Mouse (Mus musculus) midbrain, embryonic 14.5 days (tissue): Measurements from ENCODE around the gene Rfx1. TPM values are rescaled to one million over a fixed set of nuclear protein-coding genes. Genes with fewer than 3 reads are reported as not detected.

Experiments used
- ATAC-seq: fragments of 200-750 bp; cut with Nextera tagmentation; 2 replicates; pipeline ENCODE4 v1.8.0; 2017; ENCODE audit warnings: moderate number of reproducible peaks, moderate library complexity; ENCODE audit not compliant: low FRiP score, low TSS enrichment
- DNase-seq: peaks from one replicate; pipeline ENCODE4 v3.0.0-alpha.2; 2015
- H3K27ac ChIP-seq: fragments of 300-500 bp; sonication (generic); replicated peaks from 2 replicates; pipeline ENCODE4 v1.5.1; 2014; ENCODE audit warnings: mild to moderate bottlenecking, low read depth, low read length, moderate library complexity
- H3K27me3 ChIP-seq: fragments of 300-500 bp; sonication (generic); 2 replicates; pipeline ENCODE4 v1.6.1; 2014; ENCODE audit warnings: low read length, control low read depth, mixed read lengths; ENCODE audit not compliant: control insufficient read depth, insufficient read depth
- H3K36me3 ChIP-seq: fragments of 300-500 bp; sonication (generic); 2 replicates; pipeline ENCODE4 v1.6.1; 2014; ENCODE audit warnings: low read length, control low read depth; ENCODE audit not compliant: control insufficient read depth, insufficient read depth
- H3K4me1 ChIP-seq: fragments of 300-500 bp; sonication (generic); 2 replicates; pipeline ENCODE4 v1.6.1; 2014; ENCODE audit warnings: mild to moderate bottlenecking, antibody characterized with exemption, low read length, control low read depth; ENCODE audit not compliant: control insufficient read depth, insufficient read depth
- H3K4me2 ChIP-seq: fragments of 300-500 bp; sonication (generic); 2 replicates; pipeline ENCODE4 v1.6.1; 2014; ENCODE audit warnings: mild to moderate bottlenecking, low read length, moderate library complexity
- H3K4me3 ChIP-seq: fragments of 300-500 bp; sonication (generic); replicated peaks from 2 replicates; pipeline ENCODE4 v1.5.1; 2014; ENCODE audit warnings: low read depth, low read length
- H3K9ac ChIP-seq: fragments of 300-500 bp; sonication (generic); replicated peaks from 2 replicates; pipeline ENCODE4 v1.6.1; 2014; ENCODE audit warnings: mild to moderate bottlenecking, low read length, moderate library complexity
- H3K9me3 ChIP-seq: fragments of 300-500 bp; sonication (generic); 2 replicates; pipeline ENCODE4 v1.6.1; 2016; ENCODE audit warnings: low read length, control low read depth, mixed read lengths; ENCODE audit not compliant: control insufficient read depth
- WGBS: fragments of 180-500 bp; shearing (Covaris S2); extraction: QIAGEN DNeasy Blood & Tissue Kit; methylation state at CpG from one replicate; pipeline ENCODE4 v1.1.7; 2014; 5-methylcytosine and 5-hydroxymethylcytosine counted together
- polyA plus RNA-seq: library from polyadenylated mRNA; unstranded; fragments of >200 nt; fragmentation: Nextera tagmentation; extraction: Ambion mirVana; gene quantifications from 2 replicates; pipeline ENCODE4 v1.2.1, GENCODE M21; 2014

Rfx1 gene
- polyA plus RNA-seq, 1 experiment from 2014 or later, result 11.2 TPM

DNA sequence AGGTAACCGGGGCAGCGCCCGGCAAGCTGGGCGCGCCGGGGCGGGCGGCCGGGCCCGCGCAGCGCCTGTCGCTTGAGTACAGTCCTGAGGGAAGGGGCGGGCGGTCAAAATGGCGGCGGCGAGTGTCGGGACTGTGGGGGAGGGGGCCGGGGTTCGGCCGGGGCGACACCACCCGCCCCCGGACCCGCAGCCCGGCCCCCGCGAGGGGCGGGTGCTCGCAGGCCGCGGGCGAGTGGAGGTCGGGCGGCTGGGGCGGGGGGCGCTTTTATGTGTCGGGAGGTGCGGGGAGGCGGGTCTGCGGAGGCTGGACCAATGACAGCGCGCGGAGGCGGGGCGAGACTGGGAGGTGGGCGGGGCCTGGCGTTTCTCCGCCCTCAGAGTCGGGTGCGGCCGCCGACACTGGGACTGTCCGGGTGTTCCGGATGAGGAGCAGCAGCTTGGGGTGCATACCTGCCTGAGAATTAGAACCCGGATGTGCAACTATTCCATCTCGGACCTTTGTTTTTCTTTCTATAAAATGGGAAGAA is 476 bp downstream of the Rfx1 start:
- Histone ChIP-seq H3K4me2 (peak overlapping the region; percentile 56), H3K9me3 (no peaks in the 10 kb centered on the region), H3K4me1 (peaks cover 21% of the 10 kb centered on the region), H3K4me3 (peak overlapping the region; percentile 99), H3K9ac (peak overlapping the region; percentile 81), H3K36me3 (no peaks in the 10 kb centered on the region), H3K27ac (peak overlapping the region; percentile 96), H3K27me3 (no peaks in the 10 kb centered on the region)
- DNase-seq (peak; percentile 94), ATAC-seq (peak; percentile 74)
- WGBS, result under 1% methylated on average over 52 of the region's 58 CpGs

DNA sequence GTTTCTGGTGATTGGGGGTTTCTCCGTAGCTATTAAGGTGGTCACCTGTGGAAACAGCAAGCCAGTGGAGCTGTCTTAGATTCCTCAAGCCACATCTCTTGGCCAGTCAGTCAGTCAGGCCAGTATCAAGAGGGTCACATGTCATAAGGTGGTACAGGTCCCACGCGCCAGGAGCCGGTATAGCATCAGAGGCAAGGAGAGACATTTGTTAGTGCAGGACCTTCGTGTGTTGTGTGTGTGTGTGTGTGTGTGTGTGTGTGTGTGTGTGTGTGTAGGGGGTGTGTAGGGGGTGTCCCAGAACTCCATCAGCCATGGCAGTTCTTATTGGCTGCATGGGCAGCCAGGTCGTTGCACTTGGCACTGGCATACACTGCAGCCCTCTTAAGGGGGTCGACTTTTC is 1.3 kb downstream of the Rfx1 start:
- WGBS, result 92% methylated on average over 7 of the region's 7 CpGs
- ATAC-seq, result no peak
- H3K9ac ChIP-seq, result no peak overlapping the region
- no peak overlapping the region for H3K27ac ChIP-seq
- DNase-seq, result no peak
- H3K9me3 ChIP-seq, result no peaks in the 10 kb centered on the region
- H3K4me3 ChIP-seq, result peak overlapping the region; percentile 99
- H3K36me3 ChIP-seq, result no peaks in the 10 kb centered on the region
- H3K27me3 ChIP-seq, result no peaks in the 10 kb centered on the region
- H3K4me2 ChIP-seq, result peak overlapping the region; percentile 56
- H3K4me1 ChIP-seq, result peaks cover 21% of the 10 kb centered on the region

DNA sequence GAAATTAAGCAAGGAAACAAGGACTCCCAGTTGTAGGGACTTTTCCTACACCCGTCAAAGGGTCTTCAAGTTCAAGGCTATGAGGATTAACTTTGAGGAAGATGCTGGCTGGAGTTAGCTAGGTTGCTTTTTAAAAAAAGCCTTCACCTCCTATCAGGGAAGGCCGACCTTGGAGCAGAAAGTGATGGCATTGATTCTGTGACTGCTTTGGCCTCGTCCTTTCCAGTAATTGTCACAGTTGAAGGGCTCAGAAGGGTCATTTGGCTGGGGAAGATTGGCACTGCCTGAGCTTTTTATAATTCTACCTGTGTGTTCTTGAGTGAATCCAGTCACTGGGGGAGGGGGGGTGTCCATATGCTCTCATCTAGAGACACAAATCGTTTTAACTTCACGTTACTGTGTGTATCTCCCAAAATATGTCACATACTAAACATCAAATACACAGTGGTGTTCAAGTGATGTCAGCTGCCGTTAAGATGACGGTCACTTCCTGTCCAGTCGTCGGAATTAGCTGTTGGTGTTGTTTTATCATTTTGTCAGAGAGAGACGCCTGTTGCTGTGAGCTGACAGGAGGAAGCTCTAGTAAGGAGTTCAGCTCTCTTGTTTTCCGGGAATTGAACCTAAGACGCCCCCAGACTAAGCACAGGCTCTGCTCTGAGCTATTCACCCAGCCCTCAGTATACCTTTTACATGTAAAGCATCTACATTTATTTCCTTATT is 1.8 kb downstream of the Rfx1 start:
- 82% methylated on average over 12 of the region's 12 CpGs for WGBS

DNA sequence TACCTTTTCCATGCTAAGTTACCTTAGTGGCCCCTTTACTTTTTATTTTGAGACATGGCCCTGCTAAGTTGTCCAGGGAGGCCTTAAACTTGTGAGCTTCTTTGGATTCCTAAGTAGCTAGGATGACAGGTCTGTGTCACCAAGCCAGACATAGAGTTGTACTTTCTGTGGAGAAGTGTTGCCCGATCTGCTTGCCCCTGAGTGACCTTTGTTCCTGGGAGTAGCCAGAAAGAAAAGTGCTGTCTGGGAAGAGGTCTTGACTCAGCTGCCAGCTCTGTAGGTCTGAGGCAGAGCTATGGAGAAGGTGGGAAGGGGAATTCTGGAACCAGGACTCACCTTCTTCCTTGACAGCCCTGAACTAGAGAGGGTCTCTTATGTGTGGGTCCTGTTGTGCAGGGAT is 2.5 kb downstream of the Rfx1 start:
- no peak overlapping the region for H3K4me2 ChIP-seq
- H3K27ac ChIP-seq, result no peak overlapping the region
- H3K9ac ChIP-seq, result no peak overlapping the region
- H3K4me3 ChIP-seq, result no peak overlapping the region
- DNase-seq (no peak), ATAC-seq (no peak)
- no peaks in the 10 kb centered on the region for H3K9me3 ChIP-seq
- H3K36me3 ChIP-seq, result peaks cover under 1% of the 10 kb centered on the region; the same call in 1 of the 2 replicates
- peaks cover 32% of the 10 kb centered on the region for H3K4me1 ChIP-seq
- H3K27me3 ChIP-seq, result no peaks in the 10 kb centered on the region
- WGBS, result 64% methylated on average over 1 of the region's 1 CpGs

More for the DNA sequence above, 1.8 kb downstream of the Rfx1 start:
- H3K4me3 ChIP-seq, result no peak overlapping the region
- no peak for ATAC-seq
- H3K4me1 ChIP-seq, result peaks cover 27% of the 10 kb centered on the region
- DNase-seq, result no peak
- no peak overlapping the region for H3K9ac ChIP-seq
- no peak overlapping the region for H3K27ac ChIP-seq
- no peaks in the 10 kb centered on the region for H3K9me3 ChIP-seq
- H3K27me3 ChIP-seq, result no peaks in the 10 kb centered on the region
- H3K4me2 ChIP-seq, result peak overlapping the region; percentile 56
- H3K36me3 ChIP-seq, result no peaks in the 10 kb centered on the region

DNA sequence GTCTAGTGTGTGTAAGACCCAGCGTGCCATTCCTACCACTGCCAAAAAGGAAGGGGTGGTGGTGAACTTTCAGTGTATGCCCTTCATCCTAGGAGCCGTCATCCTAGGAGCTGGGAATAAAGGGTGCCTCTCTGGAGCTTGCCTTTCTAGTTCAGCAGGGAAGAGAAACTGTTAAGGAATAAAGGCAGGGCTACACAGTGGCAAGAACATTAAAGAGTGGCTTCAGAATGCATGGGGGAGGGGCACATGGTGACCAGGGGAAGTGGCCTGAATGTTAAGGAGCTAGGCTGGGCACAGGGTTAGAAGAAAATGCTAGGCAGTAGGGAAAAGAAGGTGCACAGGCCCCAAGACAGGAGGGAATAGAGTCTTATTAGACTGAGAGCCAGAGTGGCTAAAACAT is 3.1 kb downstream of the Rfx1 start:
- H3K36me3 ChIP-seq, result peaks cover 6% of the 10 kb centered on the region
- DNase-seq (no peak), ATAC-seq (no peak)
- WGBS, result 53% methylated on average over 2 of the region's 2 CpGs
- H3K9me3 ChIP-seq, result no peaks in the 10 kb centered on the region
- H3K4me2 ChIP-seq, result no peak overlapping the region
- no peak overlapping the region for H3K9ac ChIP-seq
- no peak overlapping the region for H3K4me3 ChIP-seq
- H3K4me1 ChIP-seq, result peaks cover 32% of the 10 kb centered on the region
- H3K27ac ChIP-seq, result no peak overlapping the region
- H3K27me3 ChIP-seq, result no peaks in the 10 kb centered on the region

DNA sequence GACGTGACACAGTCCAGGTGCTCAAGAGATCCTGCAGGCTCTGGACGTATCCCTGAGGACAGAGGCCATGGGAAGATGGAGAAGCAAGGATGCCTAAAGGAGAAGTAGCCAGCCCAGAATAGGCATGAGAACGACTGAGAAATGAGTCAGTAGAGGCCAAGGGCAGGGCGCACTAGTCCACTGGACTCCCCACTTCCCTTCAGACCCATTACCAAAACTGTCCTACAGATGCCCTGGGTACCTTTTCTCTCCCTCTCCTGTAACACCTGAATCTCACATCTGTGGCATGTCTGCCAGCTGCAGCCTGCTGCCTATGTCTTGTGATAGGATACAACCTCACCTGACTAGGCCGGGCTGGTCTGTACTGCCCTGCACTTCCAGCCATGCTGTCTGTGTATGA is 3.6 kb downstream of the Rfx1 start:
- WGBS, result 83% methylated on average over 5 of the region's 5 CpGs
- no peak overlapping the region for H3K9ac ChIP-seq
- H3K36me3 ChIP-seq, result peaks cover 10% of the 10 kb centered on the region
- H3K9me3 ChIP-seq, result no peaks in the 10 kb centered on the region
- no peak for DNase-seq
- H3K4me3 ChIP-seq, result no peak overlapping the region
- H3K27me3 ChIP-seq, result no peaks in the 10 kb centered on the region
- ATAC-seq, result no peak
- H3K4me1 ChIP-seq, result peaks cover 32% of the 10 kb centered on the region
- no peak overlapping the region for H3K4me2 ChIP-seq
- H3K27ac ChIP-seq, result no peak overlapping the region

DNA sequence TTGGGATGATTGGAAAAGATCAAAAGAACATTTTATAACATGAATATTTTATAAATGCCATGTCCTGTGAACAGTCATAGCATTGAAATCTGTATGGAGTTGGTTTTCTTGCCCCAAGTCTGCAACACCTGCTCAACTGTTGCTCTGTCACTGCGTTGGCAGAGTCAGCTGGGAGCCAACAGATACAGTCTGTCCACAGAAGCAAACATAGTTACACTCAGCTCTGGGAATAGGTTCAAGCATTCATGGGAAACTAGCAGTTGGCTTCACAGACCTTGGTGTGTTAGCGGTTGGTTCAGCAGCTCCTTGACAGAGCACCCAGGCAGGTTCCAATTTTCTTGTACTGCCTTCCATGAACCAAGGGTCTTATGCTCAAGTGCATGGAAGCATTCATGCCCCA is 4.0 kb downstream of the Rfx1 start:
- Histone ChIP-seq H3K4me2 (no peak overlapping the region), H3K4me1 (peaks cover 30% of the 10 kb centered on the region), H3K36me3 (peaks cover 14% of the 10 kb centered on the region), H3K27me3 (no peaks in the 10 kb centered on the region), H3K27ac (no peak overlapping the region), H3K9me3 (no peaks in the 10 kb centered on the region), H3K4me3 (no peak overlapping the region), H3K9ac (no peak overlapping the region)
- ATAC-seq (no peak), DNase-seq (no peak)
- 83% methylated on average over 2 of the region's 2 CpGs for WGBS

DNA sequence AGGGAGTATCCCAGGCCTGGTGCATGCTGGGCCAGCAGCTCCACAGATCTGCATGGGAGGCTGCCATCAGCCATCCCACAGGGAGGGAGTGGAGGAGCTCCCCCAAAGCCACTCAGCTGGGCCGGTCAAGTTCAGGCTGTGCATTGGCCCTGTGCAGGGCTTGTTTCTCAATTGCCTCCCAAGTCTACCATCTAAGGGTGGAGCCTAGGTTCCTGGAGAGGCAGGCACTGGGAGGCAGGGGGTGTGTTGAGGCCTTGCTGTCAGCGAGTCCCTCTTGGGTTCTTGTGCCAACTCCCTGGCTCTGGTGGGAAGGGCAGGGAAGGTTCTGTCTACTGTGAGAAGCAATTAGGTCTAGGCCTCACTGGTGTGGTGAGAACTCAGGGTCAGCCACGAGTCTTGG is 5.3 kb downstream of the Rfx1 start:
- Histone ChIP-seq H3K27ac (no peak overlapping the region), H3K4me1 (peaks cover 29% of the 10 kb centered on the region), H3K4me3 (no peak overlapping the region), H3K9ac (no peak overlapping the region), H3K4me2 (no peak overlapping the region), H3K27me3 (no peaks in the 10 kb centered on the region), H3K36me3 (peaks cover 24% of the 10 kb centered on the region), H3K9me3 (no peaks in the 10 kb centered on the region)
- ATAC-seq, result no peak
- DNase-seq, result no peak
- WGBS, result 67% methylated on average over 3 of the region's 3 CpGs

DNA sequence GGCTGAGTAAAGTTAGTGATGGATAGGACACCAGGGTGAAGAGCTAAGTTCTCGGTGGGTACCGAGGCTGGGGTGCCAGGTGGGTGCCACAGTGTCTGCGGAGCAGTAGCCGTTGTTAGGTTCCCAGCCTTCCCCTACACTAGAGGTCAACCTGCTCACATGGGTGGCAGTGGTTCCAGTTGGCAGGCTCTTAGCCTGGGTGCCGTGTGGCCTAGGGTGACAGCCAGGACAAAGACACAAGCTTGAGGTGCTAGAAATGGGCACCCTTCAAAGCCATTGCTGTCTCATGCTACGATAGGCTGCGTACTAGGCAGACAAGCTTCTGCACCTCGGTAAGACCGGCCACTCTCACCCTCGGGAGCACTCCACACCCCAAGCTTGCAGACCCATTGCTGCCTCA is 5.7 kb downstream of the Rfx1 start:
- peaks cover 28% of the 10 kb centered on the region for H3K36me3 ChIP-seq
- no peaks in the 10 kb centered on the region for H3K9me3 ChIP-seq
- no peak overlapping the region for H3K4me2 ChIP-seq
- 87% methylated on average over 10 of the region's 10 CpGs for WGBS
- DNase-seq (no peak), ATAC-seq (no peak)
- H3K27me3 ChIP-seq, result no peaks in the 10 kb centered on the region
- no peak overlapping the region for H3K4me3 ChIP-seq
- H3K27ac ChIP-seq, result no peak overlapping the region
- no peak overlapping the region for H3K9ac ChIP-seq
- peaks cover 29% of the 10 kb centered on the region for H3K4me1 ChIP-seq
